ENCODE assay signal across 8 mouse cellular contexts in genomic region chr5:138170936-138171561, GRCm38 (mm10). TPM values are rescaled to one million over a fixed set of nuclear protein-coding genes. Genes with fewer than 3 reads are reported as not detected.
A peak's percentile ranks its signal among the peaks of the same experiment; 100 is the strongest.
DNase-seq lines count a peak whose midpoint lies in the region; ATAC-seq and TF ChIP-seq lines count a peak whose summit lies in the region.

No protein-coding gene starts in this region.

- no peaks in the 10 kb centered on the region for H3K27me3 ChIP-seq in C2C12 (ENCODE audit: control insufficient read depth, insufficient read depth, insufficient read length)
- no peaks in the 10 kb centered on the region for H3K27me3 ChIP-seq in erythroblast, embryonic 14.5 days (ENCODE audit: control insufficient read depth)
- H3K27me3 ChIP-seq in heart, embryonic 12.5 days (replicated peaks): no peaks in the 10 kb centered on the region
- no peaks in the 10 kb centered on the region for H3K27me3 ChIP-seq in kidney, postnatal 0 days (ENCODE audit: insufficient read depth, low read length)
- H3K27me3 ChIP-seq in liver, embryonic 11.5 days (replicated peaks; ENCODE audit: control insufficient read depth, insufficient read depth, low read length): no peaks in the 10 kb centered on the region
- H3K27me3 ChIP-seq in stomach, embryonic 14.5 days (ENCODE audit: control insufficient read depth, insufficient read depth, low read length): no peaks in the 10 kb centered on the region

- TF ChIP-seq CTCF in C2C12 (IDR thresholded peaks at IDR 0.05; ENCODE audit: control insufficient read depth, insufficient read depth, insufficient read length): no peak
- TF ChIP-seq CTCF in brain, embryonic 14.5 days (IDR thresholded peaks at IDR 0.05; ENCODE audit: borderline replicate concordance, extremely low read depth, insufficient read depth, insufficient read length): no peak
- TF ChIP-seq CTCF in kidney, postnatal 0 days (IDR thresholded peaks at IDR 0.05; ENCODE audit: low read depth): peak; percentile 44; the same call in 1 of the 2 replicates

- peak overlapping the region; percentile 97 for H3K27ac ChIP-seq in heart, embryonic 12.5 days (ENCODE audit: poor library complexity, severe bottlenecking)
- peak overlapping the region; percentile 87 for H3K27ac ChIP-seq in kidney, postnatal 0 days
- H3K27ac ChIP-seq in liver, embryonic 11.5 days (ENCODE audit: low read depth, low read length): peak overlapping the region; percentile 100
- H3K27ac ChIP-seq in stomach, embryonic 14.5 days (ENCODE audit: low read length): peak overlapping the region; percentile 95

- H3K79me3 ChIP-seq in C2C12 (ENCODE audit: low read depth): peaks cover 25% of the 10 kb centered on the region

- peaks cover 57% of the 10 kb centered on the region for H3K4me1 ChIP-seq in erythroblast, embryonic 14.5 days (ENCODE audit: control insufficient read depth)
- H3K4me1 ChIP-seq in heart, embryonic 12.5 days (replicated peaks): peaks cover 17% of the 10 kb centered on the region
- peaks cover 10% of the 10 kb centered on the region; the same call in 1 of the 2 replicates for H3K4me1 ChIP-seq in kidney, postnatal 0 days (replicated peaks; ENCODE audit: insufficient read depth, low read length)
- peaks cover 14% of the 10 kb centered on the region for H3K4me1 ChIP-seq in liver, embryonic 11.5 days (replicated peaks; ENCODE audit: control insufficient read depth, insufficient read depth, low read length)
- H3K4me1 ChIP-seq in stomach, embryonic 14.5 days (ENCODE audit: control insufficient read depth, insufficient read depth, low read length): peaks cover 12% of the 10 kb centered on the region

- ATAC-seq in heart, embryonic 12.5 days (ENCODE audit: insufficient number of reproducible peaks, low FRiP score): peak; percentile 91
- ATAC-seq in kidney, postnatal 0 days (replicated peaks; ENCODE audit: low FRiP score, low read depth): peak; percentile 89
- peak; percentile 80 for ATAC-seq in liver, embryonic 11.5 days (replicated peaks; ENCODE audit: low FRiP score)
- ATAC-seq in stomach, embryonic 14.5 days (ENCODE audit: insufficient number of reproducible peaks, insufficient read depth, low FRiP score, low read depth): peak; percentile 87

- peak overlapping the region; percentile 83 for H3K4me3 ChIP-seq in C2C12 (ENCODE audit: insufficient read depth, poor library complexity, severe bottlenecking)
- H3K4me3 ChIP-seq in erythroblast, embryonic 14.5 days (replicated peaks): peak overlapping the region; percentile 95
- peak overlapping the region; percentile 81 for H3K4me3 ChIP-seq in heart, embryonic 12.5 days
- H3K4me3 ChIP-seq in kidney, postnatal 0 days (replicated peaks; ENCODE audit: low read depth, low read length): peak overlapping the region; percentile 62
- H3K4me3 ChIP-seq in liver, embryonic 11.5 days (ENCODE audit: low read depth, low read length): peak overlapping the region; percentile 92
- peak overlapping the region; percentile 60 for H3K4me3 ChIP-seq in stomach, embryonic 14.5 days (ENCODE audit: low read depth, low read length)

- H3ac ChIP-seq in C2C12 (ENCODE audit: control insufficient read depth, insufficient read length, low read depth): peak overlapping the region; percentile 79

- peaks cover 62% of the 10 kb centered on the region for H3K79me2 ChIP-seq in C2C12 (ENCODE audit: control insufficient read depth, insufficient read depth)

- H3K4me2 ChIP-seq in heart, embryonic 12.5 days: peak overlapping the region; percentile 92
- peak overlapping the region; percentile 96 for H3K4me2 ChIP-seq in kidney, postnatal 0 days (ENCODE audit: low read length)
- H3K4me2 ChIP-seq in liver, embryonic 11.5 days: peak overlapping the region; percentile 77
- peak overlapping the region; percentile 62 for H3K4me2 ChIP-seq in stomach, embryonic 14.5 days (replicated peaks; ENCODE audit: low read depth, low read length)

- peak overlapping the region; percentile 86 for H3K9ac ChIP-seq in heart, embryonic 12.5 days
- peak overlapping the region; percentile 71 for H3K9ac ChIP-seq in kidney, postnatal 0 days (ENCODE audit: low read depth, low read length)
- peak overlapping the region; percentile 98 for H3K9ac ChIP-seq in liver, embryonic 11.5 days (ENCODE audit: low read depth, low read length)
- H3K9ac ChIP-seq in stomach, embryonic 14.5 days (replicated peaks; ENCODE audit: low read depth, low read length): peak overlapping the region; percentile 65

- no peaks in the 10 kb centered on the region for H3K9me3 ChIP-seq in erythroblast, embryonic 14.5 days (ENCODE audit: control insufficient read depth, low read length)
- no peaks in the 10 kb centered on the region for H3K9me3 ChIP-seq in heart, embryonic 12.5 days (replicated peaks)
- no peaks in the 10 kb centered on the region for H3K9me3 ChIP-seq in kidney, postnatal 0 days (replicated peaks; ENCODE audit: low read length)
- H3K9me3 ChIP-seq in liver, embryonic 11.5 days (ENCODE audit: control insufficient read depth, low read length): no peaks in the 10 kb centered on the region
- no peaks in the 10 kb centered on the region for H3K9me3 ChIP-seq in stomach, embryonic 14.5 days (ENCODE audit: control insufficient read depth, low read depth, low read length)

- H3K36me3 ChIP-seq in C2C12 (ENCODE audit: control insufficient read depth, insufficient read depth): peaks cover 58% of the 10 kb centered on the region
- peaks cover 83% of the 10 kb centered on the region for H3K36me3 ChIP-seq in erythroblast, embryonic 14.5 days (ENCODE audit: control insufficient read depth)
- peaks cover 61% of the 10 kb centered on the region for H3K36me3 ChIP-seq in heart, embryonic 12.5 days
- H3K36me3 ChIP-seq in kidney, postnatal 0 days (ENCODE audit: insufficient read depth, low read length): peaks cover 36% of the 10 kb centered on the region
- H3K36me3 ChIP-seq in liver, embryonic 11.5 days (ENCODE audit: control insufficient read depth, insufficient read depth, low read length): peaks cover 53% of the 10 kb centered on the region
- H3K36me3 ChIP-seq in stomach, embryonic 14.5 days (ENCODE audit: control insufficient read depth, insufficient read depth, low read length): peaks cover 58% of the 10 kb centered on the region

- peak; percentile 99 for DNase-seq in brain, embryonic 14.5 days (ENCODE audit: low read depth)
- peak; percentile 98 for DNase-seq in kidney, postnatal 0 days (ENCODE audit: low spot score)
- DNase-seq in liver, embryonic 11.5 days (ENCODE audit: low spot score): peak; percentile 98
- peak; percentile 93 for DNase-seq in naive thymus-derived CD4-positive, alpha-beta T cell, adult 2 months (ENCODE audit: low read depth)

- WGBS in heart, embryonic 12.5 days: under 1% methylated on average over 47 of the region's 47 CpGs
- WGBS in kidney, postnatal 0 days: under 1% methylated on average over 47 of the region's 47 CpGs
- under 1% methylated on average over 47 of the region's 47 CpGs for WGBS in liver, embryonic 11.5 days
- WGBS in stomach, embryonic 14.5 days: under 1% methylated on average over 47 of the region's 47 CpGs

- peak; percentile 50; the same call in 1 of the 2 replicates for TF ChIP-seq POLR2A in brain, embryonic 14.5 days (IDR thresholded peaks at IDR 0.05; ENCODE audit: borderline replicate concordance, extremely low read depth, insufficient read depth, insufficient read length, poor library complexity, severe bottlenecking)

RNA-seq across cellular contexts. Expression of gene Ap4m1, which starts 0.8 kb away (rescaled TPM):
- polyA plus RNA-seq in C2C12 (2012; fragmentation: generic; extraction: Trizol): 11.2 TPM
- 60.2 and 77.6 TPM in 2 replicates for polyA plus RNA-seq in brain, embryonic 14.5 days (2012; rRNA removed)
- 1.1 and 1.7 TPM in 2 replicates for polyA plus RNA-seq in erythroblast, embryonic 14.5 days (2012)
- polyA plus RNA-seq in heart, embryonic 12.5 days (2016; fragmentation: Nextera tagmentation; extraction: Ambion mirVana): 12.1 and 12.6 TPM in 2 replicates
- 13.0 and 13.1 TPM in 2 replicates for polyA plus RNA-seq in kidney, postnatal 0 days (2015; fragmentation: Nextera tagmentation; extraction: Ambion mirVana)
- 11.3 and 14.2 TPM in 2 replicates for polyA plus RNA-seq in liver, embryonic 11.5 days (2014; fragmentation: Nextera tagmentation; extraction: Ambion mirVana)
- 22.3 and 22.5 TPM in 2 replicates for polyA plus RNA-seq in stomach, embryonic 14.5 days (2014; fragmentation: Nextera tagmentation; extraction: Ambion mirVana)

RNA-seq across cellular contexts. Expression of gene Mcm7, which starts 1.2 kb away (rescaled TPM):
- polyA plus RNA-seq in C2C12 (2012; fragmentation: generic; extraction: Trizol): 208 TPM
- polyA plus RNA-seq in brain, embryonic 14.5 days (2012; rRNA removed): 111 and 146 TPM in 2 replicates
- polyA plus RNA-seq in erythroblast, embryonic 14.5 days (2012): 7.1 and 11.5 TPM in 2 replicates
- polyA plus RNA-seq in heart, embryonic 12.5 days (2016; fragmentation: Nextera tagmentation; extraction: Ambion mirVana): 136 and 138 TPM in 2 replicates
- 119 and 136 TPM in 2 replicates for polyA plus RNA-seq in kidney, postnatal 0 days (2015; fragmentation: Nextera tagmentation; extraction: Ambion mirVana)
- 308 and 341 TPM in 2 replicates for polyA plus RNA-seq in liver, embryonic 11.5 days (2014; fragmentation: Nextera tagmentation; extraction: Ambion mirVana)
- polyA plus RNA-seq in stomach, embryonic 14.5 days (2014; fragmentation: Nextera tagmentation; extraction: Ambion mirVana): 154 TPM in 2 replicates

RNA-seq across cellular contexts. Expression of gene Cops6, which starts 10.2 kb away (rescaled TPM):
- polyA plus RNA-seq in C2C12 (2012; fragmentation: generic; extraction: Trizol): 182 TPM
- polyA plus RNA-seq in brain, embryonic 14.5 days (2012; rRNA removed): 134 and 144 TPM in 2 replicates
- polyA plus RNA-seq in erythroblast, embryonic 14.5 days (2012): 8.2 and 11.5 TPM in 2 replicates
- 249 and 253 TPM in 2 replicates for polyA plus RNA-seq in heart, embryonic 12.5 days (2016; fragmentation: Nextera tagmentation; extraction: Ambion mirVana)
- polyA plus RNA-seq in kidney, postnatal 0 days (2015; fragmentation: Nextera tagmentation; extraction: Ambion mirVana): 240 and 262 TPM in 2 replicates
- polyA plus RNA-seq in liver, embryonic 11.5 days (2014; fragmentation: Nextera tagmentation; extraction: Ambion mirVana): 251 and 257 TPM in 2 replicates
- polyA plus RNA-seq in stomach, embryonic 14.5 days (2014; fragmentation: Nextera tagmentation; extraction: Ambion mirVana): 235 and 240 TPM in 2 replicates

RNA-seq across cellular contexts. Expression of gene Zfp113, which starts 15.5 kb away (rescaled TPM):
- polyA plus RNA-seq in C2C12 (2012; fragmentation: generic; extraction: Trizol): 1.9 TPM
- 10.3 and 11.9 TPM in 2 replicates for polyA plus RNA-seq in brain, embryonic 14.5 days (2012; rRNA removed)
- polyA plus RNA-seq in erythroblast, embryonic 14.5 days (2012): 0.01 and 0.04 TPM in 2 replicates
- 9.9 and 10.0 TPM in 2 replicates for polyA plus RNA-seq in heart, embryonic 12.5 days (2016; fragmentation: Nextera tagmentation; extraction: Ambion mirVana)
- 13.2 and 16.8 TPM in 2 replicates for polyA plus RNA-seq in kidney, postnatal 0 days (2015; fragmentation: Nextera tagmentation; extraction: Ambion mirVana)
- polyA plus RNA-seq in liver, embryonic 11.5 days (2014; fragmentation: Nextera tagmentation; extraction: Ambion mirVana): 8.0 and 9.0 TPM in 2 replicates
- 18.0 and 18.2 TPM in 2 replicates for polyA plus RNA-seq in stomach, embryonic 14.5 days (2014; fragmentation: Nextera tagmentation; extraction: Ambion mirVana)

RNA-seq across cellular contexts. Expression of gene Taf6, which starts 16.2 kb away (rescaled TPM):
- polyA plus RNA-seq in C2C12 (2012; fragmentation: generic; extraction: Trizol): 58.1 TPM
- polyA plus RNA-seq in brain, embryonic 14.5 days (2012; rRNA removed): 89.7 and 128 TPM in 2 replicates
- polyA plus RNA-seq in erythroblast, embryonic 14.5 days (2012): 2.8 and 3.9 TPM in 2 replicates
- 73.9 and 78.5 TPM in 2 replicates for polyA plus RNA-seq in heart, embryonic 12.5 days (2016; fragmentation: Nextera tagmentation; extraction: Ambion mirVana)
- 49.8 and 54.8 TPM in 2 replicates for polyA plus RNA-seq in kidney, postnatal 0 days (2015; fragmentation: Nextera tagmentation; extraction: Ambion mirVana)
- 91.9 and 95.0 TPM in 2 replicates for polyA plus RNA-seq in liver, embryonic 11.5 days (2014; fragmentation: Nextera tagmentation; extraction: Ambion mirVana)
- 89.8 and 93.8 TPM in 2 replicates for polyA plus RNA-seq in stomach, embryonic 14.5 days (2014; fragmentation: Nextera tagmentation; extraction: Ambion mirVana)

Comparison
In these comparisons a context has a peak if more than half of its experiments do, and no peak if none do; other contexts are left out.
1. Peak in every context shown above with its lines: DNase-seq, ATAC-seq, H3K4me3 ChIP-seq and H3K27ac ChIP-seq.
2. RNA of gene Cops6, which starts 10.2 kb away (polyA plus RNA-seq): 249 to 253 TPM in heart, embryonic 12.5 days, 251 to 257 TPM in liver, embryonic 11.5 days, 240 to 262 TPM in kidney, postnatal 0 days, 235 to 240 TPM in stomach, embryonic 14.5 days, 182 TPM in C2C12 (single experiment) and 134 to 144 TPM in brain, embryonic 14.5 days; 8.2 to 11.5 TPM in erythroblast, embryonic 14.5 days; every median in the first group is over 10 times any median in the second.